Mouse (Mus musculus): Measurements from ENCODE around the gene Neurl1b. TPM values are rescaled to one million over a fixed set of nuclear protein-coding genes. Genes with fewer than 3 reads are reported as not detected.

Gene Neurl1b
- total RNA-seq, 2 experiments from 2014 or later: 80.3 to 84.9 TPM

- DNase-seq (ENCODE audit: low spot score in 2 of 2): no peak
Observed at GRCm38 (mm10) chr17:26392355-26392754, 22.3 kb upstream of the Neurl1b start.

- DNase-seq (ENCODE audit: low spot score in 2 of 2): no peak
Observed at GRCm38 (mm10) chr17:26396765-26397164, 17.9 kb upstream of the Neurl1b start.

- DNase-seq (ENCODE audit: low spot score in 2 of 2): peak in 1 of 2 experiments; percentile 59
Observed at GRCm38 (mm10) chr17:26397339-26397738, 17.3 kb upstream of the Neurl1b start.

- DNase-seq (ENCODE audit: low spot score in 2 of 2): no peak
Observed at GRCm38 (mm10) chr17:26405340-26406100, 9.1 kb upstream of the Neurl1b start.

DNA sequence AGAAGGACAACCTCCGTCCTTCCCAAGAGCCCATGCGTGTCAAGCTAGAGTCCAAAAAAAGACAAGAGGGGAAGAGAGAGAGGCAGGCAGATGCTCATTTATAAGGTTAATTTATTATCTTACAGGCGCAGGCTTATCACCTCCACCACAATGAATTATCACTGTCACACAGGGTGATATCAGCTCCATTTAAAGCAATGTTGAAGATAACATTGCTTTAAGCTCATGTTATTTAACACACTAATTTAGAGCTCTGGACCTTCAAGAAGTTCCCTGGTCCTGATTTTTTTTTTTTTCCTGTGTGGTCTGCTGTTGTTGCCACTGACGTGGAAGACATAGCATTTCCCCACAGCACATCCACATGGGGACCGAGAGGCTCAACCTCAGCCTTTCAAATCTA, 1.7 kb upstream of the Neurl1b start:
- DNase-seq (ENCODE audit: low spot score in 2 of 2): no peak

DNA sequence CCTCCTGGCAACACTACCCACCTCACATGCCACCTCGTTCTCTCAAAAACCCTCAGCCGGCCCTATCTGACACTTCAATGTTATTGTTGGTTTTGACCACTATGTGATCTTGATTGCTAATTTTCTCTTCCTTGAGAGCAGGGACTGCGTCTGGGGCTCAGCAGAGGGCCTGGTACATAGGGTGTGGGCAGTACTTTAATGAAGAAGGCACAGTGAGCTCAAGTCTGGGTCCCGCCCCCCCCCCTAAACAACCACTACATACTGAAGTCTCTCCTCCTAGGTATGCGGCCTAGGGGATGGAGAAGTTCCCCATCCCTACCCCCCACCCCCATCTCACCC, 476 bp upstream of the Neurl1b start:
- no peak for DNase-seq (ENCODE audit: low spot score in 2 of 2)

- peak; percentile 33 to 39 for DNase-seq (ENCODE audit: low spot score in 2 of 2)
Observed at GRCm38 (mm10) chr17:26415355-26415865, 781 bp downstream of the Neurl1b start.

DNA sequence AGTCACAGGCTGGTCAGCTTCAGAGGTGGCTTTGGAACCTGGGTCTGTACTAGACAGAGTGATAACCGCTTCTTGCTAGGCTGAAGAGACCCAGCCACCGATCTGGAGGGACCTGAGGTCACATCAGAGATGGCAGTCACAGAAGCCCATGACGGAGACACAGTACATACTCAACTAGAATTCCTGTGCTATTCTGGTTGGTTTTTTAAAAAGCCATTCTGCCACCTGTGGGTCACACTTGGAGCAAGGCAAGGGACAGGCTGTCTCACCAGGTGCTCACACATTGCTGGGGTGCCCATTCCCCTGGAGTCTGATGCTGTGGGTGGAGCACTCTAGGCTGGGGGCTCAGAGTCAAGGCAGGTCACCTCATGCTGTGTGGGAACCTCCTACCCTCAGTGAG, 1.5 kb downstream of the Neurl1b start:
- DNase-seq (ENCODE audit: low spot score in 2 of 2): no peak

DNA sequence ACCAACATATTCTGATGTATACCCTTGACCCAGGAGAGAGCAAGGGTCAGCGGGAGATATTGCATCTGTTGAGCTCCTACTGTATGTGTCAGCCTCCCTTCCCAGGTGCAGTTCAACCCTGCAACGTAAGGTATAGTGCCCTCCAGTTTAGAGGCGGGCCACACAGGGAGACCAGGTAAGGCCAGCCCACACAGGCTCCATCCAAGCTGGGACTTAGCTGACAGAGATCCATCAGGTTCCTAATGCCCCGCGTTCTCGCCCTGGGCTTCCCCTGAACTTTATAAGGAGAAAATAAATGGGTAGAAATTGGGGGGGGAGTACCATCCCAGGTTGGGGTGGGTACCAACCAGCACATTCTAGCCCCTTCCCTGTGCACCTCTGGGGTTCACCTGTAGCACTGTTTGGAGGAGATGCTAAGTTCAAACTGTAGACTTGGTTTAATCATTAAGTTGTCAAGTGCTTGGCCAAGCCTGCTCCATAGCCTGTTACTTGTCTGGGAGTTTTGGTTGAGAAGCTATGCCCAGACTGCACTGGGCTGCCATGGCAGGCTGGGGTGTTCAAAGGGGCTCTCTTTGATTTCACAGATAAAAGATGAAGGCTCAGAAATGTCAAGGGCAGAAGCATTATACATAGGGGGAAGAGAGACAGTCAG, 3.3 kb downstream of the Neurl1b start:
- DNase-seq (ENCODE audit: low spot score in 2 of 2): no peak

GRCm38 (mm10) chr17:26420491-26421247, 6.0 kb downstream of the Neurl1b start:
- no peak for DNase-seq (ENCODE audit: low spot score in 2 of 2)

DNA sequence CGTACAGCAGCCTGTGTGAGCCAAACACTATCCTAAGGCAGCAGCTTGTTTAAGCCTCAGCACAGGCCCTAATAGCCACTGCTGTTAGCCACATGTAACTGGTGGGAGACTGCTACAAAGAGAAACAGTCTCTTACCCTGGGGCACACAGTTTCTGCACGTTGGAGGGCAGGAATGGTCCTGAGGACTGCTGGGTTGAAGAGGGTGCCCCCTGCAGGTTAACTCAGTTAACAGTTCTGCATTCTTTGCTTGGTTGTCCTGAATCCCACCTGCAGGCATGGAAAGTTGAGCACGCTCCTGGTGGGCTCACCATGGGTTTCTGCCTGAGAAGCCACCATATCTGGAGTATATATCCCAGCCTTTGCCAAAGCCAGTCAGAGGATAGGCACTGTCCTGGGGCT, 6.9 kb downstream of the Neurl1b start:
- DNase-seq (ENCODE audit: low spot score in 2 of 2): peak in 1 of 2 experiments; percentile 49

DNA sequence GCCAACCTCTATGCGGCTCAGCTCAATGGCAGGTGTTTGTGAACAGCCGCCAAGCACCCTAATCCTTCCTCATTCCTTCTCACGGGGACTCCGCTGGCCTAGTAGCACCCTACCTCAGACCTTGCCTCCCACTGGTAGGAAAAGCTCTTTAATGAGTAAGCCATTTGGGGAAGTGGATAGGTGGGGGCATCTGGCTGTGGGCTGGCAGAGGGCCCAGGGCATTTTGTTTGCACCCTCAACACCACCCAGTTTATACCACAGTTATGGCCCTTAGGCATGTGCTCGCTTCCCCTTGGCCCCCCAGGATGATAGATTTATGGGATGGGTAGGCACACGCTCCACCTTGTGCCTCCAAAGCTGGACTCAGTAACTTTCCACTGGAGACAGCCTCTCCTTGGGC, 7.8 kb downstream of the Neurl1b start:
- DNase-seq (ENCODE audit: low spot score in 2 of 2): no peak

DNA sequence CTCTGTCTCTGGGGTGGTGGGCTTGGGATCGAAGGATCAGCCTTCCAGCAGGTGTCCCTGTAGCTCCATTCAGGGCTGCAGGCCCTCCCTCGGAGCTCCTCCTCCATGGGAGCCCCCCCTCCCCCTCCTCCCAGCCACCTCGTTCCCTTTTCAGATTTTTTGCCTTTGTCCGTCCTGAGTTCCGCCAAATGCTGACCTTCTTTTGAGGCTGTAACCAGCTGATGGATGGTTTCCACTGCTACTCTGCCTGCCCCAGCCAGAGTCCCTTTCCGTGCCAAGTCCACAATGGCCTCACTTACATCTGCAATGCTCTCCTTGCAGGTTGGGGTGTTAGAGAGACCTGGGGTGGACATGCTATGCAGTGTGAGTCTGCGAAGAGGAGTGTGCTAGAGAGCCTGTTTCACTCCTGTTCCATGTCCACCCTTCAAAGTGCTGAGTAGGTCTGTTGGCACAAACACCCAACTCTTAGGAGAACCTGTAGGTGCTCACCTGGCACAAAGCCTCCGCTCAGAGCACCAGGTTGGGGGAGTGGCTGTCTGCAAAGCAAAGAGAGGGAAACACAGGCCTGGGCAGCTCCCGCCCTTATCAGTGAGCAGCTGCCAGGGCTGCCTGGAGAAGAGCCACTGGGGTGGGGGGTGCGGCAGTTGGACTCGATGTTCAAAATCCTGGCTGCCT, 9.5 kb downstream of the Neurl1b start:
- peak; percentile 57 to 59 for DNase-seq (ENCODE audit: low spot score in 2 of 2)

DNA sequence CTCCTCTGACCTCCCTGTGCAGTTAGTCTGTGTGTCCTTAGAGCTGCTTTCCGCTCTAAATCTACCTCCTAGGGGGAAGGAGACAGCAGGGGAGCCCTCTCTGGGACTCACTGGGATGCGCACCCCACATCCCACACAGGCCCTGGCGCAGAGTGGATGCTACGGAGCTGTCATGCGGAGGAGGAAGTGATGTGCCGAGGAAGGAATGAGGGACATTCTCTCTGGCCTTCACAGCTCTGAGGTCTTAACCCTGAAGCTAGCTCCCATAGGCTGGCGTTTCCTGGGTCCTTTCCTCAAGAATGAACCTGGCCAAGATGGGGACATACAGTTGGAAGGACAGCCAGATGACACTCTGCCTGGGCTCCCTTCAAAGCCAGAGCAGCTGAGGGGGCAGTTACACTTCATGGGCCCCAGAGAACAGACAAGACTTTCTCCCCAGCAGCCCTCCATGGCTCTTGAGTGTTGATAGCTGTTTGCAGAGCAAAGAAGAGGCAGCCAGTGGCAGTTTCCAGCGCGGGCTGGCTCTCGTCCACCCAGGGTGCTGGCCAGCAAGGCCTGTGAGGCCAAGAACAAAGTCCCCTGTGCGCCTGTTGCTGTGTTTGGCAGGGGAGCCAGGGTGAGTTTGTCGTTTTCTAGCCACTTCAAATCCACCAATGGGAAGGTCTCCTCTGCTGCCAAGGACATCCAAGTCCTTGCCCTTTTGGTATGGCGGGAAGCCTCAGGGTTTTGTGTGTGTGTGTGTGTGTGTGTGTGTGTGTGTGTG, 10.5 kb downstream of the Neurl1b start:
- DNase-seq (ENCODE audit: low spot score in 2 of 2): peak; percentile 54 to 78

GRCm38 (mm10) chr17:26433295-26433694, 18.7 kb downstream of the Neurl1b start:
- no peak for DNase-seq (ENCODE audit: low spot score in 2 of 2)

- no peak for DNase-seq (ENCODE audit: low spot score in 2 of 2)
Observed at GRCm38 (mm10) chr17:26437089-26437815, 22.6 kb downstream of the Neurl1b start.

- no peak for DNase-seq (ENCODE audit: low spot score in 2 of 2)
Observed at GRCm38 (mm10) chr17:26439001-26439400, 24.4 kb downstream of the Neurl1b start.

GRCm38 (mm10) chr17:26441024-26441423, 26.4 kb downstream of the Neurl1b start:
- no peak for DNase-seq (ENCODE audit: low spot score in 2 of 2)

GRCm38 (mm10) chr17:26442197-26442596, 27.6 kb downstream of the Neurl1b start:
- DNase-seq (ENCODE audit: low spot score in 2 of 2): no peak

- no peak for DNase-seq (ENCODE audit: low spot score in 2 of 2)
Observed at GRCm38 (mm10) chr17:26443865-26444264, 29.2 kb downstream of the Neurl1b start.

All from layer of hippocampus, postnatal 14 days (tissue).